Mouse (Mus musculus): ENCODE measurements around the gene Rab5a.

- peak; percentile 27 for TF ChIP-seq CTCF (IDR thresholded peaks at IDR 0.05; ENCODE audit: low read depth)
- TF ChIP-seq EP300 (optimal IDR thresholded peaks at IDR 0.05), result no peak
Observed at GRCm38 (mm10) chr17:53519364-53519763, 40.3 kb downstream of the Rab5a start.
